Mouse (Mus musculus) megakaryocyte, embryonic 14.5 days (primary cell): ENCODE measurements at regions not wholly inside any gene's neighbourhood (a gene's known extent, or its start where the extent isn't known, plus 50 kb on each side); places are given as distances from the start of the nearest gene placed in this dataset.
"Not testable (repeated sequence)": the region's sequence is repeated elsewhere in the genome, so short reads cannot be mapped to it uniquely, and the experiment has no call there.

Experiments used
- H3K27me3 ChIP-seq: replicated peaks from 2 replicates; pipeline ENCODE3; 2012; ENCODE audit warnings: inconsistent platforms
- H3K36me3 ChIP-seq: replicated peaks from 2 replicates; pipeline ENCODE3; 2012; ENCODE audit warnings: low read length, inconsistent platforms, mixed read lengths
- H3K4me1 ChIP-seq: 2 replicates; pipeline ENCODE4 v1.6.1; 2012; ENCODE audit warnings: inconsistent platforms
- H3K4me3 ChIP-seq: replicated peaks from 2 replicates; pipeline ENCODE3; 2012; ENCODE audit warnings: moderate library complexity, mild to moderate bottlenecking, inconsistent platforms
- H3K9me3 ChIP-seq: 2 replicates; pipeline ENCODE4 v1.6.1; 2012; ENCODE audit warnings: inconsistent platforms
- FLI1 ChIP-seq: IDR thresholded peaks from 2 replicates; pipeline ENCODE4 v1.6.1; 2012; ENCODE audit warnings: low read length, inconsistent platforms, mixed read lengths
- GATA1 ChIP-seq: IDR thresholded peaks from 3 replicates; pipeline ENCODE4 v1.6.1; 2012; ENCODE audit warnings: mixed read lengths, low read length, inconsistent platforms, borderline replicate concordance

DNA sequence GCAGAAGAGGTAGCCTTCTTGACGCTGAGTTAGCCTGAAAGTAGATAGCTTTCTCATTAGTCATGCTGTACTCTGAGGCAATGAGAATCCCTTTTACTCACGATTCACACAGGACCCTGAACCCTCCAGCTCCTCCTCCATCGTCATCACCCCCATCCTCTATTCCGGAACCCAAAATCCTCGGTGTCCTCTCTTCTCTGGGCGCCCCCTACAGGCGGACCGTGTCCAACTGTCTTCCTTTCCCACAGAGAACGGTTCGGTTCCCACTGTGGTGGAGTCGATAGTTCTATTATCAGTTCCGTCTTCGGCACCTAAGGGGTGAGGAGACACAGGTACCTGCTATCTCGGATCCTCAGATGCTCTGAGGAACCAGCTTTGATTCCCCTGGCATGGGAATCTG is 130.2 kb downstream of the Phlda1 start:
- no peaks in the 10 kb centered on the region for H3K36me3 ChIP-seq
- H3K9me3 ChIP-seq, result no peaks in the 10 kb centered on the region
- peaks cover 4% of the 10 kb centered on the region for H3K27me3 ChIP-seq
- TF ChIP-seq GATA1 (no peak), FLI1 (no peak)
- peaks cover 12% of the 10 kb centered on the region for H3K4me1 ChIP-seq
- H3K4me3 ChIP-seq, result no peak overlapping the region

DNA sequence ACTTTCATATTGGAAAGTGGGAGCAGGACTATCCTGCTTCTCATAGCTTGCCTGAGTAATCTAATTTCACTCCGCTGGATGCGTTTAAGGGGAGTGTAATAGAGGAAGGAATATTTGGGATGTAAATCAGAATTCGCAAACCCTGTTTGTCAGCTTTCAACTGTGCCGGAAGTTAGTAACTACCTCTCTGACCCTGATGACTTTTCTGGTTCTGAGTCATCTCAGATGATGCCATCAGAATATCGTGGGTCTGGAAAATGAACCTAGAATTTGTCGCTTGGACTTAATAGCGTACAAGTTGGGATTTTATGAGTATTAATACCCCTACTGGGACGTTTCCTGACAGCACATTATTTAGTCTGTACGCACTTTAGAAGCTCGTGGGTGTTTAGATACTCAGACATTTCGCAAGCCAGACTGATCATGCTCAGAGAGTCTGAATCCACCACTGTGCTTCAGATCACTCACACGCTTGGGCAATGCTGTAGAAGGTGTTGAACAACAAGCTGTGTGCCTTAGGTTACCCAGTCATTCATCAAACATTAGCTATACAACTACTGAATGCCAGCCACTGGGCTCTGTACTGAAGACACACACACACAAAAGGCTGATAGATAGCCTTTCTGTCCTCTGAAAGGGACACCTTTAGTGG is 131.1 kb downstream of the Phlda1 start:
- Histone ChIP-seq H3K36me3 (no peaks in the 10 kb centered on the region), H3K4me3 (no peak overlapping the region), H3K4me1 (peaks cover 12% of the 10 kb centered on the region), H3K27me3 (peaks cover 2% of the 10 kb centered on the region), H3K9me3 (no peaks in the 10 kb centered on the region)
- no peak for TF ChIP-seq FLI1
- no peak for TF ChIP-seq GATA1

GRCm38 (mm10) chr10:111639866-111640265 is 133.8 kb downstream of the Phlda1 start:
- peaks cover 12% of the 10 kb centered on the region for H3K4me1 ChIP-seq
- H3K27me3 ChIP-seq, result peaks cover 2% of the 10 kb centered on the region
- H3K9me3 ChIP-seq, result no peaks in the 10 kb centered on the region
- no peak for TF ChIP-seq FLI1
- no peak for TF ChIP-seq GATA1
- H3K4me3 ChIP-seq, result no peak overlapping the region
- H3K36me3 ChIP-seq, result no peaks in the 10 kb centered on the region

DNA sequence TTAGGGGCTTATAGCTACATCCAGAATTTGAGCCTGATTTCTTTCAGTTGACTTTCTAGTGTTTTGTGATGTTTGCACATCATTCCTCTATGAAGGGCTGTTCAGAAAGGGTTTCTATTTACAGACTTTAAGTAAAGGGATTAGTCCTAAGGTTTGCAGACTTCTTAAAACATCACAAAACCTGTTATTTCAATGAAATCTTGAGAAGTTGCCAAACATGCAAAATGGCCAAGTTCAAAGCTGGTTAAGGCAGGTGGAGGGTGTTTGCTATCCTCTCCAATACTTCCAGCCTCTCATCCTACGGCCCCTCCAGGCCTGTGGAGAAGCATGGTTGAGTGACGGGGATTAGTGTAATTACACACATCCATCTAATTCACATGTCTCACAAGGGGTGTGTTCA is 136.6 kb downstream of the Phlda1 start:
- Histone ChIP-seq H3K4me3 (no peak overlapping the region), H3K36me3 (no peaks in the 10 kb centered on the region), H3K4me1 (peaks cover 18% of the 10 kb centered on the region; the same call in 1 of the 2 replicates), H3K9me3 (no peaks in the 10 kb centered on the region), H3K27me3 (no peaks in the 10 kb centered on the region)
- TF ChIP-seq FLI1 (no peak), GATA1 (no peak)

- H3K36me3 ChIP-seq, H3K4me3 ChIP-seq, H3K9me3 ChIP-seq, H3K27me3 ChIP-seq: not testable (repeated sequence)
- peaks cover 24% of the 10 kb centered on the region for H3K4me1 ChIP-seq
Measured at GRCm38 (mm10) chr10:111653773-111654172, 147.7 kb downstream of the Phlda1 start.

GRCm38 (mm10) chr10:111654364-111655226 is 148.5 kb downstream of the Phlda1 start:
- H3K9me3 ChIP-seq, result no peaks in the 10 kb centered on the region
- H3K4me1 ChIP-seq, result peaks cover 24% of the 10 kb centered on the region
- H3K4me3 ChIP-seq, result no peak overlapping the region
- TF ChIP-seq FLI1, result no peak
- no peak for TF ChIP-seq GATA1
- H3K27me3 ChIP-seq, result peaks cover 2% of the 10 kb centered on the region
- H3K36me3 ChIP-seq, result no peaks in the 10 kb centered on the region

GRCm38 (mm10) chr10:111658828-111659227 is 152.7 kb downstream of the Phlda1 start:
- TF ChIP-seq FLI1 (no peak), GATA1 (no peak)
- Histone ChIP-seq H3K27me3 (peaks cover 13% of the 10 kb centered on the region), H3K9me3 (no peaks in the 10 kb centered on the region)

DNA sequence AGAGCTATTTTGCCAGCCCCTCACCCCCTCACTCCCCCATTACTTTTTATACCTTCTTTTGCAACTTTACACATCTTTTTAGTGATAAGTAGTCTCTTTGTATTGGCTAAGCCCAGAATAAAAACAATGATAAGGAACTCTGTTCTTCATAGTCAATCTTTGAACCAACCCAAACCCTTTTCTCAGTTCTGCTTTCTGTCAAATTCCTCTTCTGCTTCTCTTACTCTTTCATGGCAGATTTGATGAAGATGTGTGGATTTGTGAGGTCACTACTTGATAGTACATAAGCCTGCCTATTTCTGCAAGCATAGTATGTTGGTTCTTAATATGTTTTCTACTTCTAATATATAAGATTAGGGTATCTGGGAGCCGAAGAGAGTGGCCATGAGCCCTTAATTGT is 156.6 kb downstream of the Phlda1 start:
- Histone ChIP-seq H3K9me3 (no peaks in the 10 kb centered on the region), H3K4me3 (no peak overlapping the region), H3K36me3 (no peaks in the 10 kb centered on the region), H3K4me1 (peaks cover 9% of the 10 kb centered on the region), H3K27me3 (peaks cover 13% of the 10 kb centered on the region)
- TF ChIP-seq GATA1 (no peak), FLI1 (no peak)

More at GRCm38 (mm10) chr10:111658828-111659227, 152.7 kb downstream of the Phlda1 start:
- Histone ChIP-seq H3K36me3 (no peaks in the 10 kb centered on the region), H3K4me1 (peaks cover 9% of the 10 kb centered on the region), H3K4me3 (no peak overlapping the region)

DNA sequence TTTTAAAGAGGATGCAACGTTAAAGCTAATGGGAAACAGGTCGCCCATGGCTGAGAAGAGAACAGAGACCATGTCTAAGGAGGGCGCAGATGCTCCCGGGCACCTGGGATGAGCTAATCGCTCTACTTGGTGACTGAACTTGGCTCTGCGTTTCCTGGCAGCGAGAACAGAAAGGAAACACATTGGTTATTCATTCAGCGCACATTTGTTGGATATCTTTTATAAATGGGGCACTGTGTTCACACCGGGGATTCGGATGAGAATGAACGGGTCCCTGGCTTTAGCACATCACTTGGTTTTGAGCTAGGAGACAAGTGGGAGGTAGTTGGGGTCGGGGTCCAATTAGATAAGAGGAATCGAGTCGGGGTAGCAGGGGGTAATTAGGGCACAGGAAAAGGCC is 159.7 kb downstream of the Phlda1 start:
- Histone ChIP-seq H3K4me1 (peaks cover 13% of the 10 kb centered on the region), H3K4me3 (no peak overlapping the region), H3K9me3 (peaks cover 5% of the 10 kb centered on the region; the same call in 1 of the 2 replicates), H3K36me3 (no peaks in the 10 kb centered on the region), H3K27me3 (peaks cover 13% of the 10 kb centered on the region)
- TF ChIP-seq FLI1 (no peak), GATA1 (no peak)

DNA sequence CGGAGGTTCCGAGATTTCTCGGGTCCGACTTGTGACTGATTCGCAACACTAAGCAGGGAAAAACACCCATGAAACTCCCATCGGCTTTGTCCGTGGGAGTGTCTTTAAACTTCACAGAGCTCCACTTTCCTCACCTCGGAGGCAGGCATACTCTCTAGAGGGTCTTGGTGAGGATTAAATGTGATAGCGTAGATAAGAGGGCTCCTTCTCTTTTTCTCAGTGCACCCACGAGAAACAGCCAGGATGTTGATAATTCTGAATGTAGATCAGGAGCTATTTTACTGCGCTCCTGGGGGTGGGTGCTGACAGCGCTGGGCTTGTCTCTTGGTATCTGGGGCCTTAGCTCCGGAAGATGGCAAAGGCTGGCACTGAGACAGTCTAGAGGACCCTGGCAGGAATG is 160.9 kb downstream of the Phlda1 start:
- H3K27me3 ChIP-seq, result peaks cover 7% of the 10 kb centered on the region
- H3K36me3 ChIP-seq, result no peaks in the 10 kb centered on the region
- no peak overlapping the region for H3K4me3 ChIP-seq
- TF ChIP-seq GATA1 (no peak), FLI1 (no peak)
- H3K9me3 ChIP-seq, result peaks cover 5% of the 10 kb centered on the region; the same call in 1 of the 2 replicates
- H3K4me1 ChIP-seq, result peaks cover 13% of the 10 kb centered on the region
